Mouse (Mus musculus) testis, adult 2 months (tissue): ENCODE measurements at regions not wholly inside any gene's neighbourhood (a gene's known extent, or its start where the extent isn't known, plus 50 kb on each side); places are given as distances from the start of the nearest gene placed in this dataset.

Experiments
- H3K27ac ChIP-seq: fragments of 200-500 bp; 2 replicates; pipeline ENCODE4 v1.5.1; 2012; ENCODE audit warnings: low read depth, low read length; ENCODE audit not compliant: control insufficient read depth, insufficient read depth
- H3K27me3 ChIP-seq: fragments of 200-500 bp; 2 replicates; pipeline ENCODE4 v1.6.1; 2012; ENCODE audit warnings: mild to moderate bottlenecking, low read length, moderate library complexity; ENCODE audit not compliant: control insufficient read depth, insufficient read depth
- H3K36me3 ChIP-seq: fragments of 200-500 bp; 2 replicates; pipeline ENCODE4 v1.6.1; 2012; ENCODE audit warnings: mild to moderate bottlenecking, low read length; ENCODE audit not compliant: control insufficient read depth, insufficient read depth
- H3K4me1 ChIP-seq: fragments of 200-500 bp; 2 replicates; pipeline ENCODE4 v1.6.1; 2012; ENCODE audit warnings: low read length; ENCODE audit not compliant: control insufficient read depth, insufficient read depth
- H3K4me3 ChIP-seq: fragments of 200-500 bp; 2 replicates; pipeline ENCODE4 v1.5.1; 2012; ENCODE audit warnings: low read depth, mild to moderate bottlenecking, low read length, moderate library complexity, mixed read lengths; ENCODE audit not compliant: control insufficient read depth
- CTCF ChIP-seq: fragments of 200-500 bp; IDR thresholded peaks from 2 replicates; pipeline ENCODE4 v1.5.1; 2012; ENCODE audit warnings: low read depth, mild to moderate bottlenecking, inconsistent platforms, low read length, moderate library complexity; ENCODE audit not compliant: control insufficient read depth, insufficient read depth, insufficient replicate concordance
- POLR2A ChIP-seq: fragments of 200-500 bp; IDR thresholded peaks from 2 replicates; pipeline ENCODE4 v1.6.1; 2012; ENCODE audit warnings: low read depth, mild to moderate bottlenecking, inconsistent platforms, low read length, moderate library complexity; ENCODE audit not compliant: control insufficient read depth

DNA sequence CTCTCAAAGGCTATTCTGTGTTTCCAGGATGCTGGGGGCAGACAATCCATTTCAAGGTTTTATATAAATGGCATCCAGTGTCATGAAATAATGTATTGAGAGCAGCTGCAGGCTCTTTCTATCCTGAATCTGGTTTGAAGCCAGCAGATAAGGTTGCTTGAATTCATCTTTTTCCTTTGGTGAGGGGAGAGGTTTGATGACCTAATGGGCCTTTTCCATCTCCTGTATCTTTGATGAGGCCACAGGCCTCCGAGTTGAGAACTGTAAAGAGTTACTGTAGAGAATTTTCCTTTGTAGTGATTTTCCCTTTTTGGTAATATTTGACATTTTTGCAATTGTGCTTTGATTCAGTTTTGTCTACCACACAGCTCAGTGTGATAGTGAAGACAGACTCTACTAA, 458.8 kb upstream of the 1700008P02Rik start:
- Histone ChIP-seq H3K27me3 (no peaks in the 10 kb centered on the region), H3K4me3 (no peak overlapping the region), H3K4me1 (no peaks in the 10 kb centered on the region), H3K27ac (no peak overlapping the region), H3K36me3 (no peaks in the 10 kb centered on the region)
- TF ChIP-seq POLR2A (no peak), CTCF (no peak)

DNA sequence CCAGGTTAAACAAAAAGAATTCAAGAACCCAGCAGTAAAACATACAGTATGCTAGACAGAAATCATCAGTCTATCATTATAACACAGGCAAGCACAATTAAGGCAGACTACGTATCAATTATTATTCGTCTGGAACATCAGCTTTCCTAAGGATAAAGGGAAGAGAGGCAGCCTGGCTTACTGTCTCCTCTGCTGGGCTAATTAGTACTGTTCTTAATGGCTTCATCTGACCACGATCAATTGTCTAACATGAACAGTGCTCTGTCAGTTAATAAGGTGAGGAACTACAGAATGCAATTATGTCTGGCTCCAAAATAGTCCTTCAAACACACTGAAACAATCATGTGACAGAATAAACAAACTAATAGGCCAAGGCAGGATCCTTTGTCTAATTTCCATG, 456.6 kb upstream of the 1700008P02Rik start:
- no peak for TF ChIP-seq POLR2A
- no peak for TF ChIP-seq CTCF
- Histone ChIP-seq H3K36me3 (no peaks in the 10 kb centered on the region), H3K27me3 (no peaks in the 10 kb centered on the region), H3K4me3 (no peak overlapping the region), H3K4me1 (no peaks in the 10 kb centered on the region), H3K27ac (no peak overlapping the region)

DNA sequence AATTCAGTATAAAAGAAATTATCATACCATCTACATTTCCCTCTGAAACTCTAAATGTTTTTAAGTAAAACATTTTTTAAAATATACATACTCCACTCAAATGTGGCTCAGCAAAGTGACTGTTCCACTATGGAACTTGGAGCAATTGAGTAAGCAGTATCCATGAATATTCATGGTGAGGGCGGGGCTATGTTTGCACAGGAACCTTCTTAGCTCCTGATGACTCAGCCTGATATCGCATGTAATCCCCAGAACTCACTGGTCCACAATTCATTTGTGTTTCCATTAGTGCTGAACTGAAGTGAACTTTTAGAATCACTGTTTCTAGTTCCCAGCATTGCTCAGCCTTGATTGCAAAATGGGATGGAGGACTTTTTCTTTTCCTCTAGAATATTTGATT, 454.2 kb upstream of the 1700008P02Rik start:
- H3K27ac ChIP-seq: no peak overlapping the region
- H3K27me3 ChIP-seq: no peaks in the 10 kb centered on the region
- no peaks in the 10 kb centered on the region for H3K36me3 ChIP-seq
- H3K4me1 ChIP-seq: no peaks in the 10 kb centered on the region
- no peak overlapping the region for H3K4me3 ChIP-seq
- TF ChIP-seq CTCF: no peak
- no peak for TF ChIP-seq POLR2A

DNA sequence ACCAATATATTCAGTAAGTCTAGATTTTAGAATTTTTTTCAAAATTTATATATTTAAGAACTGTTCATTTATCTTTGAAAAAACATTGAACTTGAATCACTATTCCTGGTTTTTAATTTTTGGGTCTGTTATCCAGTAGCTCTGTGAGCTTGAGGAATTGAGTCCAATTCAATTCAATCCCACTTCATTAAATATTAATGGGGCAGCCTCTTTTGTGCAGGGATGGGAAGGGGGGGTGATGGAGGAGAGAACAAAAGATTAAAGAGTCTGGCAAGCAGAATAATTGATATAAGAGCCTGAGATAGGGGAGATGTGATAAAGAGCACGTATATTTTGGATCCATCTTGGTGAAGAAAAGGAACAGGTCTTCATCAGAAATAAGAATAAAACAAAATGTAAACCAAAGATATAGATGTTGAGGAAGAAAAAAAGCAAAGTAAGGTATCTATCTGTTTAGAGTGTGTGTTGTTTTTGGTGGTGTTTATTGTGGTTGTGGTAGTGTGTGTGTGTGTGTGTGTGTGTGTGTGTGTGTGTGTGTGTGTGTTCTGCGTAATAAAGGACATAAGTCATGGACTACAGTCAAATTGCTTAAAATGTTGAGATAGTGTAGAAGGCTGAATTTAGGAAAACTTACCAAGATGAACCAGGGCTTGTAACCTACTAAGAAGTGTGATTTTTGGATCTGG, 421.3 kb upstream of the 1700008P02Rik start:
- Histone ChIP-seq H3K27me3 (no peaks in the 10 kb centered on the region), H3K4me3 (no peak overlapping the region), H3K36me3 (no peaks in the 10 kb centered on the region), H3K4me1 (no peaks in the 10 kb centered on the region), H3K27ac (no peak overlapping the region)
- TF ChIP-seq POLR2A (no peak), CTCF (no peak)

DNA sequence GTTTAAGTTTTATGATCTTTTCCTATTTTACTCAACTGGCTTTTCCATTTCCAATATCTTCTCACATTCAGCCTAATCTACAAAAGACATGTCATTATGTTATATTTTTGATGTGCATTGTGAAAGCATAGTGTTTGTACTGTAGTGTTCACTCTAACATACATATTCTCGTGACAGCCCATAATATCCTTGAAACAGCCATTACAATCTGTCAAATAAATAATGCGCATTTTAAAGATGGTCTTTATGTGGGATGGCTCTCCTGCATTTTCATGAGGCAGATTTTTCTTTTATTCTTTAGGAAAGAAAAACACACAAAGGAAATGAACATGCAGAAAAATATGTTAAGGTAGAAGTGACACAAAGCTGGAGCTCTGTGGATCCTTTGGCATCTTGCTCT, 415.6 kb upstream of the 1700008P02Rik start:
- H3K4me1 ChIP-seq: no peaks in the 10 kb centered on the region
- H3K27ac ChIP-seq: no peak overlapping the region
- H3K4me3 ChIP-seq: no peak overlapping the region
- H3K36me3 ChIP-seq: no peaks in the 10 kb centered on the region
- H3K27me3 ChIP-seq: no peaks in the 10 kb centered on the region
- no peak for TF ChIP-seq POLR2A
- TF ChIP-seq CTCF: no peak

DNA sequence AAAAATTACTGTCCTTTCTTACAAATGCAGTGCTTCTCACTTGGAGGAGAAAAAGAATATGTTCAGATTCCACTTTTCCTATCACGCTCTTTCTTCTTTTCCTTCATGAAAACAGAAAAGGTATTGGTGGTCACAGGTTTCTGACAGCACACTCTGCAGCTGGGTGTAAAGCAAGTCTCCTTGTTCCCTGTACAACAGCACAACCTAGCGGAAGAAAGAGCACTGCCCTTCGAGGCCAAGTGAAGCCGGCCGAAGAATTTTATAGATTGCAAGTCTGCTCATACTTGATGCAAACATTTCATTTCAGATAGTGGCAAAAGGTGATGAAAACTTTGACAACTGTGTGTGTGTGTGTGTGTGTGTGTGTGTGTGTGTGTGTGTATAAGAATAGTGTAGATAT, 407.6 kb upstream of the 1700008P02Rik start:
- Histone ChIP-seq H3K4me1 (no peaks in the 10 kb centered on the region), H3K36me3 (no peaks in the 10 kb centered on the region), H3K27ac (no peak overlapping the region), H3K4me3 (no peak overlapping the region), H3K27me3 (no peaks in the 10 kb centered on the region)
- TF ChIP-seq CTCF (peak; percentile 24; the same call in 1 of the 2 replicates), POLR2A (no peak)

DNA sequence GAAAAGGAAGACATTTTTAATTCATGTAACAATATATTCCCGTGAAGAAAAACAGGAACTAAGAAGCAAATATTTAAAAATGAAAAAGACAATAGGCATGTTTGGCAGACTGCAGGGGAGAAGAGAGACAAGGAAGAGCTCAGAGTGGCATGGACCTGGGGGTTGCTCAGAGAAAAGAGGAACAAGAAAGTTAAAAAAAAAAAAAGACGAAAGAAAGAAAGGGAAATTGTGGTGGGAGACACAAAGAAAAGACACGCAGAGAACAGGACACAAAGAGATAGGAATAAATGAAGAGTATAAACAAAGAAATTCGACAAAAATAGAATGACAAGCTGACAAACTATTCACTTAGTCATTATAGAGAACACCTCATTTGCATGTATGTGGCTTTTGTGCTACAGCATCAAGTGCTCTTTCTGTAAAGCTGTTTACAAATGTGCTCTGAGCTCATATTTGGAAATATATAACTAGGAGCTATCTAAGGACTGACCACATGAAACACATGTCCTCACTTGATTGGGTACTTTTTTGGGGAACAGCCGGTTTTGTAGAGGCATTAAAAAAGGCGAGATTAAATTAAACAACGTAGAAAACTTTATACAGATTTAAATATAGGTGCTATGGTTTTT, 394.2 kb upstream of the 1700008P02Rik start:
- H3K4me3 ChIP-seq: no peak overlapping the region
- no peaks in the 10 kb centered on the region for H3K27me3 ChIP-seq

More for the DNA sequence above, 394.2 kb upstream of the 1700008P02Rik start:
- Histone ChIP-seq H3K36me3 (no peaks in the 10 kb centered on the region), H3K4me1 (no peaks in the 10 kb centered on the region), H3K27ac (no peak overlapping the region)
- TF ChIP-seq CTCF: no peak
- no peak for TF ChIP-seq POLR2A
